Mouse (Mus musculus) forebrain, postnatal 0 days (tissue): ENCODE data around the gene Olfr1441. TPM values are rescaled to one million over a fixed set of nuclear protein-coding genes. Genes with fewer than 3 reads are reported as not detected.

Experiments used
- ATAC-seq: fragments of 200-750 bp; cut with Nextera tagmentation; 2 replicates; pipeline ENCODE4 v1.8.0; 2017; ENCODE audit warnings: mild to moderate bottlenecking, moderate library complexity
- DNase-seq: peaks from one replicate; pipeline ENCODE4 v3.0.0-alpha.2; 2015
- H3K27ac ChIP-seq: fragments of 300-500 bp; sonication (generic); 2 replicates; pipeline ENCODE4 v1.5.1; 2014; ENCODE audit warnings: low read depth, mild to moderate bottlenecking, antibody characterized with exemption, low read length, moderate library complexity, mixed read lengths
- H3K27me3 ChIP-seq: fragments of 300-500 bp; sonication (generic); 2 replicates; pipeline ENCODE4 v1.6.1; 2014; ENCODE audit warnings: mild to moderate bottlenecking, low read length, mixed read lengths; ENCODE audit not compliant: insufficient read depth
- H3K36me3 ChIP-seq: fragments of 300-500 bp; sonication (generic); 2 replicates; pipeline ENCODE4 v1.6.1; 2014; ENCODE audit warnings: mild to moderate bottlenecking, moderate library complexity; ENCODE audit not compliant: insufficient read depth
- H3K4me1 ChIP-seq: fragments of 300-500 bp; sonication (generic); 2 replicates; pipeline ENCODE4 v1.6.1; 2014; ENCODE audit warnings: antibody characterized with exemption; ENCODE audit not compliant: insufficient read depth
- H3K4me2 ChIP-seq: fragments of 300-500 bp; sonication (generic); 2 replicates; pipeline ENCODE4 v1.6.1; 2014; ENCODE audit warnings: low read depth, mild to moderate bottlenecking, moderate library complexity
- H3K4me3 ChIP-seq: fragments of 300-500 bp; sonication (generic); 2 replicates; pipeline ENCODE4 v1.5.1; 2014; ENCODE audit warnings: low read depth, low read length, mixed read lengths
- H3K9ac ChIP-seq: fragments of 300-500 bp; sonication (generic); 2 replicates; pipeline ENCODE4 v1.6.1; 2014; ENCODE audit warnings: mild to moderate bottlenecking
- H3K9me3 ChIP-seq: fragments of 300-500 bp; sonication (generic); 2 replicates; pipeline ENCODE4 v1.6.1; 2016; ENCODE audit warnings: low read length
- CTCF ChIP-seq: sonication (generic); IDR thresholded peaks from 2 replicates; pipeline ENCODE4 v1.5.1; 2016; ENCODE audit warnings: antibody characterized with exemption, control low read depth, low read depth
- WGBS: fragments of 180-500 bp; shearing (Covaris S2); extraction: QIAGEN DNeasy Blood & Tissue Kit; methylation state at CpG from one replicate; pipeline ENCODE4 v1.1.7; 2014; 5-methylcytosine and 5-hydroxymethylcytosine counted together
- polyA plus RNA-seq: library from polyadenylated mRNA; unstranded; fragments of >200 nt; fragmentation: Nextera tagmentation; extraction: Ambion mirVana; gene quantifications from 2 replicates; pipeline ENCODE4 v1.2.1, GENCODE M21; 2015
- total RNA-seq: library from RNA; depleted of rRNA; stranded (reverse); fragments of >200 nt; gene quantifications from 2 replicates; pipeline ENCODE4 v1.2.3, GENCODE M21; 2014; rRNA removed

The Olfr1441 gene
- total and polyA plus RNA-seq, 2 experiments from 2014 or later = not detected

DNA sequence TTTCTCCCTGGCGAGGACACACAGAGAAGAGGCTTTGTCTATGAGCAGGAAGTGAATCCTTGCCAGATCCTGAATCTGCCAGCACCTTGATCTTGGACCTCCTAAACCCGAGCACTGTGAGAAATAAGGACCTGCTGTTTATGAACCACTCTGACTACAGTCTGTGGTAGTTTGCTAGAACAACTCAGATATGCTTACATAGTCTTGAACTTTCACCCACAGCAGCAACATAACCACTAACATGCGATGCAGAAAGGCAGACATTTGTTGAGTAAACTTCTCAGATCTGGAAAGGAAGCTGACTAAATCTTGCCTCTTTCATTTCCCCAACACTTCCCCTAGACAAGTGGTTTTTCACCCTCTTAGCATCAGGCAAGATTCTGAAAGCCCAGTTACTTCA, 54.6 kb downstream of the Olfr1441 start:
- no peak for ATAC-seq
- Histone ChIP-seq H3K4me1 (no peaks in the 10 kb centered on the region), H3K4me3 (no peak overlapping the region), H3K27ac (no peak overlapping the region), H3K36me3 (peaks cover 49% of the 10 kb centered on the region), H3K4me2 (no peak overlapping the region), H3K27me3 (no peaks in the 10 kb centered on the region), H3K9me3 (no peaks in the 10 kb centered on the region), H3K9ac (no peak overlapping the region)
- DNase-seq = no peak
- TF ChIP-seq CTCF = no peak
- whole genome bisulfite sequencing = 53% methylated on average over 3 of the region's 3 CpGs

DNA sequence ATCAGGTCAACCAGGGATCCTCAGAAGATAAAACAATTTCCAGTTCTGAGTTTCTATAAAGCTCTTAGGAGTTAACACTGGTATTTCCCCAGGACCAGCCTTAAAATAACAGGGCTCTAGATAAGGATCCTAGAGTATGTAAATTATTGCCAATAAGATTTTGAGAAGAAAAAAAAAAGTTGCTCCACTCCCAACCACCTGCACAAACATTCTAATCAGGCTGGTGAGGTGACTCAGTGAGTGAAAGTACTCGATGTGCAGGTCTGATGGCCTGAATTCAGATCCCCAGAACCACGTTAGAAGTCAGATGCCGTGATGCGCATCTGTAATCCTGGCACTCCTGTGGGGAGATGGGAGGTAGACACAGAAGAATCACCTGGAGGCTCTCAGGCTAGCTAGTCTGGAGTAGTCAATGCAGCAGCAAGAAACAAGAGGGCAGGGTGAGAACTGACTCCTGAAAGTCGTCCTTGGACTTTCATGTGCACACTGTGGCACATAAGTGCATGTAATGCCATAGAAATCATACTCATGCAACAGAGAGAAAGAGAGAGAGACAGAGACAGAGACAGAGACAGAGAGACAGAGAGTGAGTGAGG, 55.2 kb downstream of the Olfr1441 start:
- no peak for DNase-seq
- Histone ChIP-seq H3K4me3 (no peak overlapping the region), H3K4me1 (no peaks in the 10 kb centered on the region), H3K9me3 (no peaks in the 10 kb centered on the region), H3K4me2 (no peak overlapping the region), H3K27me3 (no peaks in the 10 kb centered on the region), H3K27ac (no peak overlapping the region), H3K36me3 (peaks cover 52% of the 10 kb centered on the region), H3K9ac (no peak overlapping the region)
- TF ChIP-seq CTCF = no peak
- 86% methylated on average over 5 of the region's 5 CpGs for WGBS
- no peak for ATAC-seq

Other genes with a start within 250 kb of the Olfr1441 start
- not detected in 2 replicates for gene Olfr1555-ps1, start 247.3 kb upstream of the Olfr1441 start, total RNA-seq
- not detected in 2 replicates for gene Olfr1555-ps1, start 247.3 kb upstream of the Olfr1441 start, polyA plus RNA-seq
- gene Olfr1431, start 216.8 kb upstream of the Olfr1441 start, total RNA-seq = not detected in 2 replicates
- not detected in 2 replicates for gene Olfr1431, start 216.8 kb upstream of the Olfr1441 start, polyA plus RNA-seq
- gene Olfr1432, start 184.8 kb upstream of the Olfr1441 start, total RNA-seq = not detected in 2 replicates
- gene Olfr1432, start 184.8 kb upstream of the Olfr1441 start, polyA plus RNA-seq = not detected in 2 replicates
- gene Olfr262, start 175.8 kb upstream of the Olfr1441 start, total RNA-seq = not detected in 2 replicates
- not detected in 2 replicates for gene Olfr262, start 175.8 kb upstream of the Olfr1441 start, polyA plus RNA-seq
- not detected in 2 replicates for gene Olfr235, start 156.4 kb upstream of the Olfr1441 start, total RNA-seq
- not detected in 2 replicates for gene Olfr235, start 156.4 kb upstream of the Olfr1441 start, polyA plus RNA-seq
- not detected in 2 replicates for gene Olfr1434, start 137.6 kb upstream of the Olfr1441 start, total RNA-seq
- not detected in 2 replicates for gene Olfr1434, start 137.6 kb upstream of the Olfr1441 start, polyA plus RNA-seq
- not detected in 2 replicates for gene Olfr1436, start 118.3 kb upstream of the Olfr1441 start, total RNA-seq
- not detected in 2 replicates for gene Olfr1436, start 118.3 kb upstream of the Olfr1441 start, polyA plus RNA-seq
- not detected in 2 replicates for gene Olfr1437, start 92.3 kb upstream of the Olfr1441 start, total RNA-seq
- gene Olfr1437, start 92.3 kb upstream of the Olfr1441 start, polyA plus RNA-seq = not detected in 2 replicates
- gene Olfr1438-ps1, start 81.5 kb upstream of the Olfr1441 start, total RNA-seq = not detected in 2 replicates
- gene Olfr1438-ps1, start 81.5 kb upstream of the Olfr1441 start, polyA plus RNA-seq = not detected in 2 replicates
- not detected in 2 replicates for gene Olfr1440, start 30.2 kb upstream of the Olfr1441 start, total RNA-seq
- not detected in 2 replicates for gene Olfr1440, start 30.2 kb upstream of the Olfr1441 start, polyA plus RNA-seq
- gene Pfpl, start 10.5 kb downstream of the Olfr1441 start, total RNA-seq = not detected in 2 replicates
- 0.04 TPM in 1 of 2 replicates, not detected in the other for gene Pfpl, start 10.5 kb downstream of the Olfr1441 start, polyA plus RNA-seq
- gene Mpeg1, start 43.3 kb downstream of the Olfr1441 start, total RNA-seq = 3.2 and 3.5 TPM in 2 replicates
- 0.63 and 1.1 TPM in 2 replicates for gene Mpeg1, start 43.3 kb downstream of the Olfr1441 start, polyA plus RNA-seq
- 43.2 and 48.8 TPM in 2 replicates for gene Dtx4, start 84.0 kb downstream of the Olfr1441 start, total RNA-seq
- gene Dtx4, start 84.0 kb downstream of the Olfr1441 start, polyA plus RNA-seq = 20.6 and 21.2 TPM in 2 replicates
- 4.3 and 4.4 TPM in 2 replicates for gene Fam111a, start 128.3 kb downstream of the Olfr1441 start, total RNA-seq
- 2.9 and 3.2 TPM in 2 replicates for gene Fam111a, start 128.3 kb downstream of the Olfr1441 start, polyA plus RNA-seq
- gene Gm4952, start 182.5 kb downstream of the Olfr1441 start, total RNA-seq = 0.29 and 0.31 TPM in 2 replicates
- 0.13 and 0.19 TPM in 2 replicates for gene Gm4952, start 182.5 kb downstream of the Olfr1441 start, polyA plus RNA-seq
- not detected in 2 replicates for gene Glyat, start 215.9 kb downstream of the Olfr1441 start, total RNA-seq
- gene Glyat, start 215.9 kb downstream of the Olfr1441 start, polyA plus RNA-seq = not detected in 2 replicates